Mouse (Mus musculus): Measurements from ENCODE around the gene Cox6b1.

Cox6b1 gene

DNA sequence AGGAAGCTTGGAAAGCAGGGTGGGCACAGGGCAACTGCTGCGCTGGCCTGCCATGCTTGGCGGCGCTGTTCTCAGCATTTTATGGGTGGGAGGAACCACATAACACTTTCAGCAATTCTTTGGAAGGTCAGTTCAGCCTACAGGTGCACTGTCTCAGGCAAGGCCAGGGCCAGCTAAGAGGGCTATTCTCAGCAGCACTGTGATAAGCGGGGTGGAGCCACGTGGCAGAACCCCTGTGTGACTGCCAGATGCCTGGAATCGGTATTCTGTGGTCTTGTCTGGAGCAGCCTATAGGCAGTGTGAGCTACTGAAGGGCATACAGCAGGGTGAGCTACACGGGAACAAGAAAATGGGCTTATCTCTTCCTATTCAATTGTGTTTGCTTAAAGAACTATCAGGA is 15.9 kb downstream of the Cox6b1 start:
- no peak for DNase-seq (ENCODE audit: low read depth, low spot score)

- DNase-seq (ENCODE audit: low read depth, low spot score): peak; percentile 74
Measured at GRCm38 (mm10) chr7:30608476-30608875, 17.5 kb downstream of the Cox6b1 start.

GRCm38 (mm10) chr7:30607706-30608309 is 18.1 kb downstream of the Cox6b1 start:
- DNase-seq (ENCODE audit: low read depth, low spot score): peak; percentile 98

DNA sequence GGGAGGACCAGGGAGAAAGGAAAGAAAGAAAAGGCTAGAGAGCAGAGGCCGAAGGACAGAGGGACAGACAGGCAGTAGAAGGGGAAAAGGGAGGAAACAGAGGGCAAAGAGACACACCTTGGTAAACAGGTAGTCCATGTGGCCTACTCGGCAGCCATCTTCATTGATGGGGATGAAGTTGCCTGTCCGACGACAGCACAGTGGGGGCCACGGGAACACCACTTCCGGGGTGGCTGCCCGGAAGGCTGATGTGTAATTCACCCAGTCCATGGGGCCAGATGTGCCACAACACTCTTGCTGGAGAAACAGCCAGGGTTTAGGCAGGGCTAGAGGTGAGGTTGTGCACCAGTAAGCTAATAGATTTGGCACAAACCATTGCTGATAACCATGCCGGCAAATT is 21.0 kb downstream of the Cox6b1 start:
- DNase-seq (ENCODE audit: low read depth, low spot score): no peak

GRCm38 (mm10) chr7:30604424-30604823 is 21.5 kb downstream of the Cox6b1 start:
- peak; percentile 48 for DNase-seq (ENCODE audit: low read depth, low spot score)

DNA sequence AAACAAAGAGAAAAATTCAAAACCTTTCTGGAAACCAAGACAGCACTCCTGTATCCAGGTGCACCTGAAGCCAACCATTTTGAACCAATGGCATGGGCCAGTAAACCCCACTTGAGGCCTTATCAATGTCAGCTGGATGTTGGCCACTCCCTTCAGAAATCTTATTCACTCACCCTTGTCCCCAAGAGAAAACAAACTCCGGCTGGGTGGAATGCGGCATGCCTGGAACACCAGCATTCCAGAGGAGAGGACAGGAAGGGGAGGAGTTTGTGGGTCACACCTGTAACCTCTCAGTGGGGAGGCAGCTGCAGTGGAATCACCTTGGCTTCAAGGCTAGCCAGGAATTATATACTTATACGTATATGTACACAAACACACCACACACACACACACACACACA is 23.4 kb downstream of the Cox6b1 start:
- DNase-seq (ENCODE audit: low read depth, low spot score): peak; percentile 93

DNA sequence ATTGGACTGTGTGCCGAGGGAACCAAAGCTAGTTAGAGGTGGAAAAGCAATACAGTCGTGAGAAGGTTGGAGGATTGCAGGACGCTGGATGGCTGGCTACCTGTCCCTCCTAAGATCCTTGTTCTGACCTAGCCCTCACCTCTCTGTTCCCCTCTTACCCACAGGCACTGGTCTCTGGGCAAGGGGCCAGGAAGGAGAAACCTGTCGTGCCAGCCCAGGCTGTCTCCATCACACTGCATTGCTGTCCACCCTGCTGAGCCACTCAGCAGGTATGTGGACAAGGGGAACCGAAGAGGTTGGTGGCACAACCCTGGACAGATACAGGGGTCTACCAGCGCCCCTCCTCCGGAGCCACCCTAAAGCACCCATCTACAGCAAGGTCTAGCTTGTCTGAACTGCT is 25.3 kb downstream of the Cox6b1 start:
- DNase-seq (ENCODE audit: low read depth, low spot score): no peak

- DNase-seq (ENCODE audit: low read depth, low spot score): peak; percentile 97
Measured at GRCm38 (mm10) chr7:30599933-30600353, 26.0 kb downstream of the Cox6b1 start.

DNA sequence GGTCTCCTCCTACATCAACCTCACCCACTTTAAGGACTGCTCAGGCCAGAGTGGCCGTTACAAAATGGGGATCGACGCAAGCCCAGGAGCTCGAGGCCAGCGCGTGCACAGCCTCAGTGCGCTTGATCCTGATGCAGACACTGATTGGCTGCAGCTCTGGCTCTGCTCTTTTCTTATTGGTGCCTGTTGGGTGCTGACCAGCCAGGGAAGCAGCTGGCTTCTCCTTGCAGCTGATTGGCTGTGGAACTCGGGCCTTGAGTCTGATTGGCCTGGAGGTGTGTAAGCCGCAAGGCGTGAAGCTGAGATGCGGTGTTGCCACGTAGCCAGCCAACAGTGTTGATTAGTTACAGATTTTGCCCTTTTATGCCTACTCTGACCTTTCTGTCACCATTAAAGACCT is 27.2 kb downstream of the Cox6b1 start, which contains the start of gene Zbtb32:
Gene Zbtb32 (minus strand): TSS at position 124 of the 400 bp plus-strand sequence.
- DNase-seq (ENCODE audit: low read depth, low spot score): peak; percentile 86

DNA sequence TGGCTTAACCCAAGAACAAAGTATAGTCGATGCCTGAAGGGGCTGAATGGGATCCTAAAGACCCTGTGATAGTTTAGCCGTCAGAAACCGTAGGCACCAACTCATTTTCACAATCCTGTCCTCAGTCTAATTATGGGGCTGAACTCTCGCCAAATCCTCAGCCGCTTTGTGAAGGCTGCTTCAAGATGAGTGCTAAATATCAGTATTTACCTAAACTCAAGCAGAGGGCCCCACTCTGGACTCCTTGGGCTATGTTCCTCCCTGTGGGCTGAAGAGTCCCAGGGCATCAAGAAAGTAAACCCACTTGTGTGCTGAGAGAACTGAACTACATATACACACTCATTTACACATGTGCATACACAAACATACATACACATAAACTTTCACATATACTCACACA is 29.1 kb downstream of the Cox6b1 start:
- no peak for DNase-seq (ENCODE audit: low read depth, low spot score)

- no peak for DNase-seq (ENCODE audit: low read depth, low spot score)
Measured at GRCm38 (mm10) chr7:30596093-30596492, 29.9 kb downstream of the Cox6b1 start.

- no peak for DNase-seq (ENCODE audit: low read depth, low spot score)
Measured at GRCm38 (mm10) chr7:30594510-30595024, 31.4 kb downstream of the Cox6b1 start.

DNA sequence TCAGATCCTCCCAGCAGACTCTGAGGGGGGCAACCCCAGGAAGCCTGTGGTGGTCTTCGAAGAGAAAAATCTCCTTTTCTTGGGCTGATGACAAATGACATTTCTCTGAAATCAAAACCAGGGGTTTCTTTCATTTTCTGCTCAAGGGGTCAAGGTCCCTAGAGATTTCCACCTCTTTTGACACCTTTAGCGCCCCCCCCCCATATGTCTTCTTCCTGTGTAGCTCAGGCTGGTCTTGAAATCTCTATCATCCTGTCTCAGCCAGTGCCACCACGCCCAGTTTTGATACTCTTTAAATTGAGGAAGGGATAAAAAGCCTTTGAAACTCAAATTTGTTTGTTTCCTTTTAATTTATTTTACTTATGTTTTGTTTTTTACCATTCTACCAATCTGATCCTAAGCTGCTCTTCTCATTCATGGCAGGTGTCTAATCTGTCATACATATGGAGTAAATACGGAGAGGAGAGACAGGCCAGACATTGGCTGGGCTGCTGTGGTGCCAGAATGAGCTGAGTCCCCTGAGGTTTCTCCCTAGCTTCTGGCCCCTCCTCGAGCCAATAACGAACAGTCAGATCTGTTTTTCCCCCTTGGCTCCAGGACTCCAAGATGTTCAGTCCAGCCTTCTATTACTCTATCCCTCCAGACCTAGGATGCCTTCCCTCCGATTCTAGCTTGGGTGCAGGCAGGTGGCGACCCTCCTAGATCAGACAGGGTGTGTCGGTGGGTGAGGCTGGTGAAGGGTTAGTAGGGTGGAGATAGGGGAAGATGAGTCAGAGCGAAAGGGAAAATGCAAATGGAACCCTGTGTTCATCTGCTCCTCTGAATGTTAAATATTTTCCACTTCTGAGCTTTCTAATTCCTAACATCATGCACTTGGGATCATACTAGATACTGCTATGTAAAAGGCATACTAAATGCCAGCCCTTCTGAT is 32.1 kb downstream of the Cox6b1 start:
- DNase-seq (ENCODE audit: low read depth, low spot score): no peak

- DNase-seq (ENCODE audit: low read depth, low spot score): peak; percentile 58
Measured at GRCm38 (mm10) chr7:30592772-30593423, 33.1 kb downstream of the Cox6b1 start.

DNA sequence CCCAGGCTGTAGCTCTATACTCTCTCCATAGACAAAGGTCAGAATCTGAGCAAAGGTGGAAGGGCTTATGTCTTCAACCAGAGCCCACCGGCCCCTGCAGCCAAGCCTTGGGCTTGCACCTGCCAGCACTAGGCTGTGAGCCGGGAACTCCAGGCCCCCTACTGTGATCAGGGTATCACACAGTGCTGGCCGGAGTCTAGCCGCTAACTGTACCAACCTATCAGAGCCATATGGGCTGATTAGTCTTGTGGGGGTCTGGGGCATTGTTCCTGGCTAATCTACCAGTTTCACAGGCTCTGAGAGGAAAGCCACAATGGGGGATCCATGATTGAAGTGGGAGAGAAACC is 34.4 kb downstream of the Cox6b1 start:
- no peak for DNase-seq (ENCODE audit: low read depth, low spot score)

DNA sequence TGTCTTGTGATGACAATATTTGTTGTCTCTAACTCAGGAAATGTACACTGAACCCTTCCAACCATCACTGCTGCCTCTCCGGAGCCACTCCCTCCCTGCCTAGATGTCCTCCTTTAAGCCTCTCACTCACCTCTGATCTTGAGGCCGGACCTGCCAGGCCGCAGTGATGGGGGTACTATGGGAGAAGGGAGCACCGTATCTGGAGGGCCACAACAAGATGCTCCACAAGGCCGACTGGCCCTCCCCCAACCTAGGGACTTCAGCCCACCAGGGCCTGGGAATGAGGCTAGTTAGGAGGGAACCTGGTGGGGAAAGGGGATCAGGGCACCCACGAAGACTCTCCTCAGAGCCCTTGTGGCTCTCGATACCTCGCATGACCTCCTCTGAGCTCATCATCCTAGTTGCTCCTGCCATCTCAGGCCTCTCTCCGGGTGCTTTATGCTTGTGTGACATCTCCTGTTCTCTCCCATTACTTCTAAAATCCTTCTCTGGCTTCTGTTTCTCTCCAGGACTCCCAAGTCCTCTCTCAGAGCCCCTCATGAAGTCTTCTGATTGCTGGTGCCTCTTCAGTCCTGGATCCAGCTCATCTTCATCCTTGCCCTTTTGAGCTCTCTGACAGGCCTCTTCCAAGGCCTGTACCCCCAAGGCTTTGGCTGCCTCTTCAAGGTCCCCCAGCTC is 34.9 kb downstream of the Cox6b1 start:
- no peak for DNase-seq (ENCODE audit: low read depth, low spot score)

GRCm38 (mm10) chr7:30589435-30590301 is 36.3 kb downstream of the Cox6b1 start:
- peak; percentile 85 for DNase-seq (ENCODE audit: low read depth, low spot score)

- DNase-seq (ENCODE audit: low read depth, low spot score): peak; percentile 99
Measured at GRCm38 (mm10) chr7:30588676-30589434, 37.1 kb downstream of the Cox6b1 start, which contains the start of gene Kmt2b. Gene Kmt2b, minus strand, starts transcription at chr7:30588726.

DNA sequence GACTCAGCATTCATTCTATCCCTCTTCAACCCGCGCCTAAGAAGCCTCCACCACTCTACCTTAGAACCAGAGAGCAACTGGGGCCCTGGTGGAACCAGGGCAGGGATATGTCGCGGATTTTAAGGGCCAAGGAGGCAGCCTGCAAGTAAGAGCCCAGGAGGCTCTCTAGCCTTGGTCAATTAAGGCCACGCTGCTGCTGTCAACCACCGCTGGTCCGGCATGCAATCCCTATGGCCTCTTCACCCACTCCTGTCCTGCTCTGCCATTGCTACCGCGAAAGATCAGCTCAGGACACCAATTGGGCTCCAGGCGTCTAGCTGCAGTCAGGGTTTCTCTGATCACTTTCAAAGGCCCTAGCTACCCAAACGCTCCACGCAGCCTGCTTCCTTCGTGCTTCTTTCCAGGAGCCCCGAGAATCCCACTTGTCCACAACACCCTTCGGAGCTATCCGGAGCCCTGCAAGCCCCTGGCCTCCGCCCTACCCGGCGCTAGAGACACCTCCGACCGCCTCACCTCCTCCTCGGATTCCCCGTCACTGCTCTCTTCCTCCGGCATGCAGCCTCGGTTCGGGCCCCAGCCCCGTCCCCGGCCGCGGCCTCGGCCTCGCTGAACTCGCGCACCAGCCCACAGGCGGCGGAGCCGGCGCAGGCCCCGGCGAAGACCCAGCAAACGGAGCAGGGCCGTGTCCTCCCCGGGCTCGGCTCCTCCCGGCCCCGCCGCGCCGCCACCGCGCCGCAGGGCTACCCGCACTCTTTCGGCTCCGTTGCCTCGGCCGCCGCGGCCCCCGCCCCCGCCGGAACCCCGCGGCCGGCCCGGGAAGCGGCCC is 37.9 kb downstream of the Cox6b1 start:
- no peak for DNase-seq (ENCODE audit: low read depth, low spot score)

Measured in ES-CJ7 (cell line).